Mouse (Mus musculus) intestine, embryonic 15.5 days (tissue): ENCODE data around the gene Ten1. TPM values are rescaled to one million over a fixed set of nuclear protein-coding genes. Genes with fewer than 3 reads are reported as not detected.
A peak's percentile ranks its signal among the peaks of the same experiment; 100 is the strongest.

Source experiments
- ATAC-seq: fragments of 200-750 bp; cut with Nextera tagmentation; 2 replicates; pipeline ENCODE4 v1.8.0; 2017; ENCODE audit warnings: moderate TSS enrichment, moderate library complexity
- H3K27ac ChIP-seq: fragments of 300-500 bp; sonication (generic); 2 replicates; pipeline ENCODE4 v1.5.1; 2015; ENCODE audit warnings: mild to moderate bottlenecking, inconsistent platforms
- H3K27me3 ChIP-seq: fragments of 300-500 bp; sonication (generic); replicated peaks from 2 replicates; pipeline ENCODE4 v1.6.1; 2015; ENCODE audit warnings: inconsistent platforms
- H3K36me3 ChIP-seq: fragments of 300-500 bp; sonication (generic); 2 replicates; pipeline ENCODE4 v1.6.1; 2015; ENCODE audit warnings: inconsistent platforms
- H3K4me1 ChIP-seq: fragments of 300-500 bp; sonication (generic); replicated peaks from 2 replicates; pipeline ENCODE4 v1.6.1; 2015; ENCODE audit warnings: inconsistent platforms
- H3K4me2 ChIP-seq: fragments of 300-500 bp; sonication (generic); replicated peaks from 2 replicates; pipeline ENCODE4 v1.6.1; 2015; ENCODE audit warnings: mild to moderate bottlenecking, inconsistent platforms
- H3K4me3 ChIP-seq: fragments of 300-500 bp; sonication (generic); replicated peaks from 2 replicates; pipeline ENCODE4 v1.5.1; 2015; ENCODE audit warnings: inconsistent platforms
- H3K9ac ChIP-seq: fragments of 300-500 bp; sonication (generic); 2 replicates; pipeline ENCODE4 v1.6.1; 2015; ENCODE audit warnings: inconsistent platforms
- H3K9me3 ChIP-seq: fragments of 300-500 bp; sonication (generic); 2 replicates; pipeline ENCODE4 v1.6.1; 2016; ENCODE audit warnings: inconsistent platforms
- WGBS: fragments of 180-500 bp; shearing (Covaris S2); methylation state at CpG from one replicate; pipeline ENCODE4 v1.1.7; 2015; 5-methylcytosine and 5-hydroxymethylcytosine counted together
- polyA plus RNA-seq: library from polyadenylated mRNA; unstranded; fragments of >200 nt; fragmentation: Nextera tagmentation; extraction: Ambion mirVana; gene quantifications from 2 replicates; pipeline ENCODE4 v1.2.1, GENCODE M21; 2015

Ten1 gene
- polyA plus RNA-seq, 1 experiment from 2014 or later = 98.0 TPM

GRCm38 (mm10) chr11:116174775-116175448 is 23.7 kb upstream of the Ten1 start:
- H3K36me3 ChIP-seq = peaks cover 48% of the 10 kb centered on the region
- 0 out of 2 replicates have a peak, but pooled peaks have one; percentile 27 for ATAC-seq

DNA sequence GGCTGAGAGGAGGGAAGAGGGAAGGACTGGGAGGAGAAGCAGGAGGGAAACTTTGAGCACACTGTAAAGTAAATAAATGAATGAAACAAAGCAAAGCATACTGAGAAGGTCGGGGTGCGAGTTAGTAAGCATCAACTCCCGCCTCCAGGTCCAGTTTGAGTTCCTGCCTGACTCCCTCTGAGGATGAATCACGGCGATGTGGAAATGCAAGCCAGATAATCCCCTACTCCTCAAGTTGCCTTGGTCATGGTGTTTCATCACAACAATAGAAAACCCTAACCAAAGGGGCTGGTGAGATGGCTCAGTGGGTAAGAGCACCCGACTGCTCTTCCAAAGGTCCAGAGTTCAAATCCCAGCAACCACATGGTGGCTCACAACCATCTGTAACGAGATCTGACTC is 22.6 kb upstream of the Ten1 start:
- H3K4me2 ChIP-seq = no peak overlapping the region
- H3K9me3 ChIP-seq = no peaks in the 10 kb centered on the region
- no peaks in the 10 kb centered on the region for H3K4me1 ChIP-seq
- no peak overlapping the region for H3K9ac ChIP-seq
- no peak overlapping the region for H3K4me3 ChIP-seq
- peaks cover 53% of the 10 kb centered on the region for H3K36me3 ChIP-seq
- ATAC-seq = no peak
- 87% methylated on average over 7 of the region's 7 CpGs for WGBS
- no peaks in the 10 kb centered on the region for H3K27me3 ChIP-seq
- no peak overlapping the region for H3K27ac ChIP-seq

More at GRCm38 (mm10) chr11:116174775-116175448, 23.7 kb upstream of the Ten1 start:
- H3K9me3 ChIP-seq = no peaks in the 10 kb centered on the region
- no peak overlapping the region for H3K27ac ChIP-seq
- no peak overlapping the region for H3K9ac ChIP-seq
- no peak overlapping the region for H3K4me2 ChIP-seq
- 86% methylated on average over 22 of the region's 22 CpGs for WGBS
- H3K4me1 ChIP-seq = 0 out of 2 replicates have a peak, but pooled peaks cover 2% of the 10 kb centered on the region
- no peak overlapping the region for H3K4me3 ChIP-seq
- H3K27me3 ChIP-seq = no peaks in the 10 kb centered on the region

GRCm38 (mm10) chr11:116178411-116179121 is 20.1 kb upstream of the Ten1 start:
- H3K36me3 ChIP-seq = peaks cover 45% of the 10 kb centered on the region
- no peak overlapping the region for H3K4me2 ChIP-seq
- H3K4me3 ChIP-seq = no peak overlapping the region
- ATAC-seq = no peak
- H3K9me3 ChIP-seq = no peaks in the 10 kb centered on the region
- H3K9ac ChIP-seq = no peak overlapping the region
- H3K27ac ChIP-seq = no peak overlapping the region
- WGBS = 82% methylated on average over 20 of the region's 20 CpGs
- H3K27me3 ChIP-seq = no peaks in the 10 kb centered on the region
- no peaks in the 10 kb centered on the region for H3K4me1 ChIP-seq

GRCm38 (mm10) chr11:116185836-116186235 is 12.8 kb upstream of the Ten1 start:
- Histone ChIP-seq H3K4me1 (no peaks in the 10 kb centered on the region), H3K36me3 (peaks cover 19% of the 10 kb centered on the region), H3K27me3 (no peaks in the 10 kb centered on the region), H3K9me3 (no peaks in the 10 kb centered on the region), H3K4me3 (no peak overlapping the region), H3K9ac (no peak overlapping the region), H3K27ac (no peak overlapping the region), H3K4me2 (no peak overlapping the region)
- no peak for ATAC-seq
- 86% methylated on average over 3 of the region's 3 CpGs for WGBS

DNA sequence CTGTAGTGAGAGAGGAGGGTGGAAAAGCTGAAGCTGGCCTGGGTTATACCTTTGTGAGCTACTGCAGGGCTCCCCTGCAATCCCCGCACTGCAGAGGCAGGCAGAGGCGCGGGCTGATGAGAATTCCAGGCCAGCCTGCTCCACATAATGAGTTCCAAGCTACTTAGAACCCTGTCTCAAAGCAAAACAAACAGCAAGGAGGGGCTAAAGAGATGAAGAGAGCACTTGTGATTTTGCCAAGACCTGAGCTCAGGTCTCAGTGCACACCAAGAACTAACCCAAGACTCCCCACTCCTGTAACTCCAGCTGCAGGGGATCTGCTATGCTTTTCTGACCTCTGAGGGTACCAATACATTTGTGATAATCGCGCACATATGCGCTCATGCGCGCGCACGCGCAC is 12.3 kb upstream of the Ten1 start:
- Histone ChIP-seq H3K4me1 (no peaks in the 10 kb centered on the region), H3K4me2 (no peak overlapping the region), H3K9me3 (no peaks in the 10 kb centered on the region), H3K36me3 (peaks cover 19% of the 10 kb centered on the region), H3K27me3 (no peaks in the 10 kb centered on the region), H3K9ac (no peak overlapping the region), H3K27ac (no peak overlapping the region), H3K4me3 (no peak overlapping the region)
- ATAC-seq = no peak
- 93% methylated on average over 11 of the region's 11 CpGs for WGBS

GRCm38 (mm10) chr11:116187226-116187930 is 11.3 kb upstream of the Ten1 start:
- no peaks in the 10 kb centered on the region for H3K4me1 ChIP-seq
- no peaks in the 10 kb centered on the region for H3K27me3 ChIP-seq
- H3K27ac ChIP-seq = no peak overlapping the region
- H3K4me2 ChIP-seq = no peak overlapping the region
- H3K9ac ChIP-seq = no peak overlapping the region
- no peaks in the 10 kb centered on the region for H3K9me3 ChIP-seq
- H3K36me3 ChIP-seq = peaks cover 15% of the 10 kb centered on the region
- ATAC-seq = no peak
- 51% methylated on average over 11 of the region's 11 CpGs for WGBS
- H3K4me3 ChIP-seq = no peak overlapping the region

DNA sequence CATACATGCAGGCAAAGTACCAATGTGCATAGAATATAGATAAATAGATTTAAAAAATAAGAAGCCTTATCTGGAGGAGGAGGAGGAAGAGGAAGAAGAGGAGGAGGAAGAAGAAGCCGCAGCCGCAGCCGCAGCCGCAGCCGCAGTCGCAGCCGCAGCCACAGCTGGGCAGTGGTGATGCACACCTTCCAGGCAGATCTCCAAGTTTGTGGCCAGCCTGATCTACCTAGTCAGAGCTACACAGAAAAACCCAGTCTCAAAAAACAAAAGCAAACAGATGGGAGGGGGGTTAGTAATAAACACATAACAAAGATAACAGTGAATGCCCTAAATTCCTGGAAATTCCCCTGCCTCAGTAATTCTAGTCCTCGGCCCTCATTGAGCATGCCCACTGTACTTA is 4.0 kb upstream of the Ten1 start:
- no peak overlapping the region for H3K27ac ChIP-seq
- no peak overlapping the region for H3K9ac ChIP-seq
- H3K4me3 ChIP-seq = no peak overlapping the region
- no peaks in the 10 kb centered on the region for H3K9me3 ChIP-seq
- no peaks in the 10 kb centered on the region for H3K27me3 ChIP-seq
- H3K36me3 ChIP-seq = no peaks in the 10 kb centered on the region
- 92% methylated on average over 8 of the region's 8 CpGs for WGBS
- no peak for ATAC-seq
- peak overlapping the region; percentile 22 for H3K4me2 ChIP-seq
- H3K4me1 ChIP-seq = peaks cover 12% of the 10 kb centered on the region

GRCm38 (mm10) chr11:116195252-116195651 is 3.4 kb upstream of the Ten1 start:
- 54% methylated on average over 5 of the region's 5 CpGs for WGBS
- peak; percentile 18; the same call in 1 of the 2 replicates for ATAC-seq
- Histone ChIP-seq H3K36me3 (no peaks in the 10 kb centered on the region), H3K4me3 (no peak overlapping the region), H3K4me2 (peak overlapping the region; percentile 22), H3K27ac (peak overlapping the region; percentile 77), H3K9ac (no peak overlapping the region), H3K9me3 (no peaks in the 10 kb centered on the region), H3K27me3 (no peaks in the 10 kb centered on the region), H3K4me1 (peaks cover 12% of the 10 kb centered on the region)

DNA sequence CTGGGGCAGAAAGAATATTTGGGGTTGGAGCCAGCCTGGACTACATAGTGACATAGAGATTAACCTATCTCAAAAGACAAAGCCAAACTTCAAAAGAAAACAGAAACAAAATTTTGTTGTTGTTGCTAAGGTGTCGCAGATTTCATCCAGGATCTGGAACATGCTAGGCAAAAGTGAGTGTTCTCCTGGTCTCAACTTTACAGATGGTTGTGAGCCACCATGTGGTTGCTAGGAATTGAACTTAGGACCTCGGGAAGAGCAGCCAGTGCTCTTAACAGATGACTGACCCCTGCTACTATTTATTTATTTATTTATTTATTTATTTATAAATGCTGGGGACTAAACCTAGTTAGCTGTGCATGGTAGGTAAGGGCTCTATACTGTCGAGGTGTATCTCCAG is 2.3 kb upstream of the Ten1 start:
- H3K4me1 ChIP-seq = peaks cover 12% of the 10 kb centered on the region

GRCm38 (mm10) chr11:116196866-116197583 is 1.6 kb upstream of the Ten1 start:
- Histone ChIP-seq H3K9ac (0 out of 2 replicates have a peak overlapping the region, but pooled peaks have one; percentile 72), H3K4me2 (peak overlapping the region; percentile 58), H3K36me3 (no peaks in the 10 kb centered on the region), H3K4me1 (peaks cover 12% of the 10 kb centered on the region), H3K27ac (no peak overlapping the region), H3K4me3 (peak overlapping the region; percentile 55), H3K27me3 (no peaks in the 10 kb centered on the region), H3K9me3 (no peaks in the 10 kb centered on the region)
- WGBS = 94% methylated on average over 18 of the region's 18 CpGs
- ATAC-seq = no peak

More for the DNA sequence above, 2.3 kb upstream of the Ten1 start:
- 84% methylated on average over 3 of the region's 3 CpGs for WGBS
- H3K9ac ChIP-seq = no peak overlapping the region
- H3K9me3 ChIP-seq = no peaks in the 10 kb centered on the region
- no peak overlapping the region for H3K27ac ChIP-seq
- H3K4me3 ChIP-seq = no peak overlapping the region
- H3K4me2 ChIP-seq = no peak overlapping the region
- H3K27me3 ChIP-seq = no peaks in the 10 kb centered on the region
- H3K36me3 ChIP-seq = no peaks in the 10 kb centered on the region
- ATAC-seq = no peak

GRCm38 (mm10) chr11:116197584-116197906 is 1.1 kb upstream of the Ten1 start:
- H3K27me3 ChIP-seq = no peaks in the 10 kb centered on the region
- H3K9ac ChIP-seq = 0 out of 2 replicates have a peak overlapping the region, but pooled peaks have one; percentile 72
- H3K27ac ChIP-seq = no peak overlapping the region
- no peak for ATAC-seq
- peaks cover 12% of the 10 kb centered on the region for H3K4me1 ChIP-seq
- H3K4me2 ChIP-seq = peak overlapping the region; percentile 58
- 80% methylated on average over 6 of the region's 6 CpGs for WGBS
- H3K4me3 ChIP-seq = peak overlapping the region; percentile 55
- H3K36me3 ChIP-seq = no peaks in the 10 kb centered on the region
- H3K9me3 ChIP-seq = no peaks in the 10 kb centered on the region

- no peak for ATAC-seq
- Histone ChIP-seq H3K9ac (peak overlapping the region; percentile 72), H3K4me2 (peak overlapping the region; percentile 58), H3K4me1 (peaks cover 12% of the 10 kb centered on the region), H3K27ac (peak overlapping the region; percentile 91), H3K36me3 (no peaks in the 10 kb centered on the region), H3K27me3 (no peaks in the 10 kb centered on the region), H3K9me3 (no peaks in the 10 kb centered on the region), H3K4me3 (peak overlapping the region; percentile 55)
- 20% methylated on average over 13 of the region's 13 CpGs for WGBS
Measured at GRCm38 (mm10) chr11:116198132-116198531, 523 bp upstream of the Ten1 start.
